Mouse (Mus musculus): ENCODE measurements around the gene Rrbp1. TPM values are rescaled to one million over a fixed set of nuclear protein-coding genes. Genes with fewer than 3 reads are reported as not detected.
A peak's percentile ranks its signal among the peaks of the same experiment; 100 is the strongest.

Rrbp1 gene
- total RNA-seq, 2 experiments from 2014 or later = 101 to 113 TPM

GRCm38 (mm10) chr2:143969260-143969659 is 41.8 kb downstream of the Rrbp1 start:
- intact Hi-C loops (cut with DNase I) = no loop called here
- DNase-seq = no peak

DNA sequence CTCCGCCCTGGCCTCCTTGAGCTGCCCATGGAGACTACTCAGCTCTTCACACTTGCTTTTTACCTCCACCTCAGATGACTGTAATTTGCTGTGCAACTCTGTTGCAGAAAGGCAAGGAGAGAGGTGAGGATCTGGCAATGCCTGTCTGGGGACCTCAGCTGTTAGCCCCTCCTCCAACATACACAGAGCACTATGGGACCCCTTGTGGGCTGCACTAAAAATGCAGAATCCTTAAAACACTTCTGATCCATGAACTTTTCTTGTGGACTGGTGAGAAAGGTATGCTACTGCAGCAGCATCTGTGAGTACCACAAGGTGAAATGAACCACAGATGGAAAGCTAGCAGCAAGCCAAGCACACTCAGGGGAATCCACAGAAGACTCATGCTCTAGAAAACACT is 47.7 kb downstream of the Rrbp1 start:
- no peak for DNase-seq
- intact Hi-C loops (cut with DNase I) = no loop called here

- no peak for DNase-seq
- intact Hi-C loops (cut with DNase I) = no loop called here
These were observed 48.9 kb downstream of the Rrbp1 start for GRCm38 (mm10) chr2:143962192-143962591.

DNA sequence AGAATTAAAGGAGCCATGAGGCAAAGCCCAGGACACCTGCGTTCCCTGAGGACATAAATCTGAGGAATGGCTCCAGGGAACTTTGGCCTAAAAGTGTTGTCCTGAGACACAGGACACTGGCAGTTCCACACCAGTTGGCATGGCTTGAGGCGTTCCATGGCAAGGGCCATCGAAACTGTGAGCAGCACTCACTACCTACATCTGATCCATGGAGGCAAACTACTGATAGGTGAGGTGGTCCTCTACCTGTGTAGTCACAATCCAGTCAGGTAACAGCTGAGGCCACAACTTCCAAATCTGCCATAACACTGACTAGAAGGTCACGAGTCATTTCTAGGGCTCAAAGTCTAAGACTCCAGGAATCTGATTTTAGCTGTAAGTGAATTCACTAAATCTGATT is 55.3 kb downstream of the Rrbp1 start:
- intact Hi-C loops (cut with DNase I) = no loop called here
- DNase-seq = no peak

DNA sequence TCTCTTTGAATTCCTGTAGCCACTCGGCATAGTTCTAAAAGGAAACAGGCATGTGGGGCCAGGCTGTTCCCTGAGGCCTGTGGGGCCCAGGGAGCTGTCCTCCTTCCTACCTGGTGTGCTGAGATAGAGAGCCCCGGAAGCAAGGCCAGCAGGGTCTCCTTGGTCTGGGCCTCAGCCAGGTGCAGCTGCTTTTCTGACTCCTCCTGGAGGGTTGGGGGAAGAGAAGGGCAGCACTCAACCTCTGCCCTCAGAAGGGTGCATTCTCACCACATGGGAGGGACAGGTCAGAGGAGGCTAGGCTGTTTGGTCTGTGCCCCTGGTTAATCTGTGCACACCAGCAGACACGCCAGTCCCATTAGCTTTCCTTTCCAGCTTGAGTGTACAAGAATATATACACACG is 56.1 kb downstream of the Rrbp1 start:
- no peak for DNase-seq
- intact Hi-C loops (cut with DNase I) = no loop called here

- no peak for DNase-seq
- intact Hi-C loops (cut with DNase I) = no loop called here
These were observed 57.1 kb downstream of the Rrbp1 start for GRCm38 (mm10) chr2:143953944-143954343.

GRCm38 (mm10) chr2:143951546-143952315 is 59.3 kb downstream of the Rrbp1 start:
- intact Hi-C loops (cut with DNase I) = no loop called here
- peak in 1 of 2 experiments; percentile 18 for DNase-seq

- intact Hi-C loops (cut with DNase I) = no loop called here
- DNase-seq = no peak
These were observed 60.0 kb downstream of the Rrbp1 start for GRCm38 (mm10) chr2:143951028-143951420.

GRCm38 (mm10) chr2:143950290-143951027 is 60.6 kb downstream of the Rrbp1 start:
- intact Hi-C loops (cut with DNase I) = no loop called here
- DNase-seq = no peak

- no peak for DNase-seq
- intact Hi-C loops (cut with DNase I) = no loop called here
These were observed 61.8 kb downstream of the Rrbp1 start for GRCm38 (mm10) chr2:143949217-143949616.

- peak; percentile 23 to 33 for DNase-seq
- intact Hi-C loops (cut with DNase I) = no loop called here
These were observed 62.6 kb downstream of the Rrbp1 start for GRCm38 (mm10) chr2:143948416-143948815.

DNA sequence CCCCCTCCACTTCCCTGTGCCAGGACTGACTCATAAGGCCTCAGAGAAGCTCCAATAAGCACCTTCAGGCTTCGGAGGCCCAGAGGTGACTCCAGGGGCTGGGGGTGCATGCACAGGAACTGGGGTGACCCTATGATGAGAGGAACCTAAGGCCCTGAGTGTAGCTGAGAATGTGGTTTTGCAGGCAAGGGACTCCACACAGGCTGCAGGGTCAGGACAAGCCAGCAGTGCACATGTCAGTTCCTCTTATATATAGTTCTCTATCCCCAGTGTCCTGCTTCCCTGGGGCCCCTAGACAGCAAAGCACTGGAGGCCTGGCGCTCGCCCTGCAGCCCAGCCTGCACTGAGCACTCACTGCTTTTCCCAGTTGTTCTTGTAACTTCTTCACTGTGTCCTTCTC is 63.1 kb downstream of the Rrbp1 start:
- DNase-seq = no peak
- intact Hi-C loops (cut with DNase I) = no loop called here

GRCm38 (mm10) chr2:143946399-143946798 is 64.7 kb downstream of the Rrbp1 start:
- intact Hi-C loops (cut with DNase I) = no loop called here
- DNase-seq = no peak

GRCm38 (mm10) chr2:143945466-143946075 is 65.5 kb downstream of the Rrbp1 start:
- intact Hi-C loops (cut with DNase I) = loop anchor here (1.0 to 2.0 kb wide), 2 partner anchors 27 to 78 kb away; no protein-coding TSS in a partner anchor
- peak in 1 of 2 experiments; percentile 27 for DNase-seq

DNA sequence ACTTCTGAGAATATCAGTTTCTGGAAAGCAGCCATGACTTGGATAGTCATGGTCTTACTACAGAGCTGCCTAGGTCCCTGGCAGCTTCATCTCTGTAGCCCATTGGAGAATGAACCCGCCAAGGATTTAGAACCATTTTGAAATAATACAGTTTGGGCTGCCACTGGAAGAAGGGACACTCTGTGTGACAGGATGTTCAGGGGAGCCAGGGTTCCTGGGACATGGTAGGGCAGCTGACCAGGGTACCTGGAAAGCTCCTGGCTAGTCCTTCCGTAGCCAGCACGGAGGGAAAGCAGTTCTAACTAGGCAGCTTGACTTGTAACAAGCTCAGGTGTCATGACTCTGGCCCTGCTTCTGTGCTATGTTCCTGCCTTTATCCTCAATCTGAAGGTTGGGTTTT is 66.3 kb downstream of the Rrbp1 start:
- no peak for DNase-seq

DNA sequence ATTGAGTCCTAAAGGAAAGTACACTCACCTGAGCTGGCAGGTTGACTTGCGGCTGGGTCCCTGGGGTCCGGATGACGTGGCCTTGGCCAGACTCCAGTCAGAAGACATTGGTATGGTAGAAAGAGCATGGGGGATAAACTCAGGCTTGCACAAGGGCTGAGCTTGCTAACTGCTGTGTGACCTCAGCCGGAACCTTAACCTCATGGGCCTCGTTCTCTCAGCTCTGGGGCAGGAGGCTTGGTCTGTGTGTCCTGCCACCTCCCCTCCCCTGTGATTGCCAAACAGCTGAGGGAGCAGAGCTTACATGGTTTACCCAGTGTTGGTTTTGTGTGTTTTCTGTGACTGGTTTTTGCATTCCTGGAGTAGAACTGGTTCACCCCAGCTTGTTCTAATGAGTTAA is 70.7 kb downstream of the Rrbp1 start:
- intact Hi-C loops (cut with DNase I) = no loop called here
- DNase-seq = no peak

More for the DNA sequence above, 66.3 kb downstream of the Rrbp1 start:
- intact Hi-C loops (cut with DNase I) = loop anchor here (1.0 to 2.0 kb wide), 2 partner anchors 26 to 77 kb away; no protein-coding TSS in a partner anchor

DNA sequence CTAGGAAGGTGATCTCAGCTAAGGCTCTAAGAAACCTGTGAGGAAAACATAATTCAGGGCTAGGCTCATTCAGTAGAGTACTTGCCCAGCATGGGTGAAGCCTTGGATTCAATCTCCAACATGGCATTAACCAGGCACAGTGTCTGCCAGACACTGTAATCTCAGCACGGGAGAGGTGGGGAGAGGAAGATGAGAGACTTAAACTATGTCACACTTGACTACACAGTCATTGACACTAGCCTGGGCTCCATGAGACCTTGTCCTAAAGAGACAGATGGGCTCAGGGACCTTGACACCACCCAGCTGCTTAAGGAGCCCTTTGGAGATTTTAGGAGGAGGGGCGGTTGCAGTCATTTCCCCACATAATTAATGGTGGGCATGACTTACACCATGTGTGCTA is 73.2 kb downstream of the Rrbp1 start:
- DNase-seq = no peak
- intact Hi-C loops (cut with DNase I) = no loop called here

DNA sequence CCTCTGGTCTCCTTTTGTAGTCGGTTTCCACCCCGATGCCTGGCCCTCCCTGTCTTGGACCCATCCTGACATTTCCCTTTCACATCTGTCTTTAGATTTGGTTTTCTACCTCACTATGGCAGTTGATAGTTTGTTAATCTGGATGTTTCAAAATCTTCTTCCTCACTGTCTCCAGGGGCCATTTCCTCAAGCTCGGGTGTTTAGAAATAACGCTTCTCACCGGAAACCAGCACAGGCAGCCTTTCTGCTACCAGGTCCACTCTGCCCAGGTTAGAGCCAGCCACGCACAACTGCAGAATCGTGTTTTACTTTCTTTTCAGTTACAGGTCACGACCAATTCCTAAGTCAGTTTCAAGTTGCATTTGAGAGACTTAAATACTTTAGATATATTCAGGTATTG is 76.6 kb downstream of the Rrbp1 start:
- intact Hi-C loops (cut with DNase I) = no loop called here
- no peak for DNase-seq

DNA sequence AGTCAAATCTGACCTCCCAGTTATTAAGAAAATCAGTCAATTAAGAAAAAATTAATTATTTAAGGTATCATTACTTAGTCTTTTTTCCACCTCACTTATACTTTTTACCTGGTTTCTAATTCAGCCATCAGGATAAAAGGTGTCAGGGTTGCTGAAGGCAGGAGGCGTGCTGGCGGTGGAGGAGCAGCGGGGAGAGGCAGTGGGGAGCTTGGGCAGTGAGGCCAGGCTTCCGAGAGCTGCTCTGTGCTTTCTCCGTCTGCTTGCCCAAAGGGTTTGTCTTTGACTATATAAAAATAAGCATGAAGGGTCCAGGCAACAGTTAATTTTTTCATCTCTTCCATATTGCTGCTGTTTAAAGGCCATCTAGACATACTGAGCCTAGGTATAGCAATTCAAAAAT is 77.5 kb downstream of the Rrbp1 start:
- DNase-seq = no peak
- intact Hi-C loops (cut with DNase I) = no loop called here

- intact Hi-C loops (cut with DNase I) = no loop called here
- no peak for DNase-seq
These were observed 78.7 kb downstream of the Rrbp1 start for GRCm38 (mm10) chr2:143932340-143932873.

DNA sequence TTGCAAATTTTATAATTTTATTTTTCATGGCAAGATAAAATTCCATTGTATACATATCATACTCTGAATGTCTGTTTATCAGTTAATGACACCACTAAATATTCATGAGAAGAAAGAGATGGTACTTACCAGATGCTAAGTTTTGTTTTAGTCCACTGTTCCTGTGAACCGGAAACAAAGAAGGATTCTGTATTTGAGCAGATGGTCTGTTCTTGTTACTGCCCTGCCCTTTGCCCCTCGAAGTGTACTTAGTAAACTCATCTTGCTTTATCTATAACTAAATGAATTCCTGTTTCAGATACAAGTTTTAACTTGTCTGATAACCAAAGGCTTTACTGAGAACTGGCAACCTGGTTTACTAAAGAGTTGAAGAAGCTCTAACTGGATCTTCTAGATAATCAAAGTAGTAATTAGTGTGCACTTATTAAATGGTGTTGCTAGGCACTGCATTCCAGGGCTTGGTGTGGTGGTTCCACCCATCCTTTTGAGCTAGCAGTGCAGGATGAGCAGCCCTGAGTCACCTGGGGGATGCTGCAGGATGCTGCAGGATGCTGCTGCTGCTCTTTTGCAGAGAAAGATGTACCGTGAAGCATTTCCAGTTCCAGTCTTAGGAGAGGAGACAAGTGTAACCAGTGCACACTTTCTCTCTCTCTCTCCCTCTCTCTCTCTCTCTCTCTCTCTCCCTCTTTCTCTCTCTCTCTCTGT is 81.3 kb downstream of the Rrbp1 start:
- intact Hi-C loops (cut with DNase I) = no loop called here
- DNase-seq = no peak

All from heart, postnatal 36 days (tissue).